Mouse (Mus musculus): ENCODE measurements at regions not wholly inside any gene's neighbourhood (a gene's known extent, or its start where the extent isn't known, plus 50 kb on each side); places are given as distances from the start of the nearest gene placed in this dataset.
A peak's percentile ranks its signal among the peaks of the same experiment; 100 is the strongest.

DNA sequence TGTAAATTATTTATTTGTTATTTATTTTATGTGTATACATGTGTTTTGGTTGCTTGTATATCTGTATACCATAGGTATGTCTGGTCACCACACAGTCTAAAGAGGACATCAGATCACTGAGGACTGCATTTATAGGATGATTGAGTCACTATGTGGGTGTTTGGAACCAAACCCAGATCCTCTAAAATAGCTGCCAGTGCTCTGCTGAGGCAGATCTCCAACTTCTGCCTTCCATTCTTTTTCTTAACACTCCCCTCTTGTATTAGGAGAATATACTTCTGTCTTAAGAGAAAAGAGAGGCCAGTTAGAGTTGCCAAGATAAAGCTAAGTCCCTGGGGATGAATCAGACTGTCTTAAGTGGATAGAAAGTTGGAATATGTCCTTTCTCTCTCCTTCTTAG lies 424.2 kb downstream of the Cntn6 start:
- H3K9me3 ChIP-seq = no peaks in the 10 kb centered on the region
- H3K27ac ChIP-seq = no peak overlapping the region
- H3K4me2 ChIP-seq (replicated peaks) = no peak overlapping the region
- H3K36me3 ChIP-seq = no peaks in the 10 kb centered on the region
- ATAC-seq (ENCODE audit: low FRiP score, low read depth) = no peak
- no peak overlapping the region for H3K4me3 ChIP-seq
- H3K9ac ChIP-seq = no peak overlapping the region
- H3K27me3 ChIP-seq (replicated peaks) = no peaks in the 10 kb centered on the region
- H3K4me1 ChIP-seq = no peaks in the 10 kb centered on the region

GRCm38 (mm10) chr6:104922577-104922976 lies 430.0 kb downstream of the Cntn6 start:
- no peaks in the 10 kb centered on the region for H3K4me1 ChIP-seq
- WGBS = 72% methylated on average over 1 of the region's 1 CpGs
- no peaks in the 10 kb centered on the region for H3K36me3 ChIP-seq
- H3K9ac ChIP-seq = no peak overlapping the region
- ATAC-seq (ENCODE audit: low FRiP score, low read depth) = no peak
- H3K4me3 ChIP-seq = no peak overlapping the region
- H3K27ac ChIP-seq = no peak overlapping the region
- H3K4me2 ChIP-seq (replicated peaks) = no peak overlapping the region
- H3K9me3 ChIP-seq = no peaks in the 10 kb centered on the region
- H3K27me3 ChIP-seq (replicated peaks) = no peaks in the 10 kb centered on the region

GRCm38 (mm10) chr6:104926088-104926487 lies 433.5 kb downstream of the Cntn6 start:
- Histone ChIP-seq H3K27ac (no peak overlapping the region), H3K9me3 (no peaks in the 10 kb centered on the region), H3K27me3 (replicated peaks) (no peaks in the 10 kb centered on the region), H3K4me3 (no peak overlapping the region), H3K36me3 (no peaks in the 10 kb centered on the region), H3K4me2 (replicated peaks) (no peak overlapping the region), H3K9ac (no peak overlapping the region), H3K4me1 (no peaks in the 10 kb centered on the region)
- ATAC-seq (ENCODE audit: low FRiP score, low read depth) = no peak

- no peak overlapping the region for H3K4me3 ChIP-seq
- no peaks in the 10 kb centered on the region for H3K4me1 ChIP-seq
- WGBS = 68% methylated on average over 5 of the region's 5 CpGs
- no peak for ATAC-seq (ENCODE audit: low FRiP score, low read depth)
- H3K9ac ChIP-seq = no peak overlapping the region
- H3K27ac ChIP-seq = no peak overlapping the region
- H3K4me2 ChIP-seq (replicated peaks) = no peak overlapping the region
- no peaks in the 10 kb centered on the region for H3K36me3 ChIP-seq
- no peaks in the 10 kb centered on the region for H3K9me3 ChIP-seq
- no peaks in the 10 kb centered on the region for H3K27me3 ChIP-seq (replicated peaks)
Measured at GRCm38 (mm10) chr6:104930284-104930683, 437.7 kb downstream of the Cntn6 start.

GRCm38 (mm10) chr6:104932153-104932552 lies 439.6 kb downstream of the Cntn6 start:
- Histone ChIP-seq H3K9ac (no peak overlapping the region), H3K27me3 (replicated peaks) (no peaks in the 10 kb centered on the region), H3K4me2 (replicated peaks) (no peak overlapping the region), H3K4me1 (no peaks in the 10 kb centered on the region), H3K4me3 (no peak overlapping the region), H3K36me3 (no peaks in the 10 kb centered on the region), H3K27ac (no peak overlapping the region), H3K9me3 (no peaks in the 10 kb centered on the region)
- ATAC-seq (ENCODE audit: low FRiP score, low read depth) = no peak
- 96% methylated on average over 4 of the region's 4 CpGs for WGBS

DNA sequence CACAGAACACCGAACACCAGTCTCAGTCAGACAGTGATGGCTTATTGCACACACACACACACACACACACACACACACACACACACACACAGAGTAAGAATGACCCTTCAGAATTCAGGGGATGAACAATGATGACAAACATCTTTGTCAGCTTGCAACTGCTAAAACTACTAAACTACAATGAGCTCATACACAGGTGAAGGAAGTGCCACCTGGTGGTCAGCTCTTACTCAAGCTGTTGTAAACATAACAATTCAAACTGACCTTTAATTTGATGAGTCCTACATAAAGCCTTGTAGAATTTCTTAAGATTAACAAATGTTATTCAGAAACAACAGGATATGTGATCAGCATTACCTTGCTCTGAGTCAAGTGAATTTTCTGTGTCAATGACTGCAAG lies 446.5 kb downstream of the Cntn6 start:
- no peak overlapping the region for H3K27ac ChIP-seq
- H3K4me1 ChIP-seq = no peaks in the 10 kb centered on the region
- H3K9me3 ChIP-seq = no peaks in the 10 kb centered on the region
- H3K9ac ChIP-seq = no peak overlapping the region
- 79% methylated on average over 1 of the region's 1 CpGs for WGBS
- H3K4me3 ChIP-seq = no peak overlapping the region
- H3K27me3 ChIP-seq (replicated peaks) = no peaks in the 10 kb centered on the region
- ATAC-seq (ENCODE audit: low FRiP score, low read depth) = no peak
- no peaks in the 10 kb centered on the region for H3K36me3 ChIP-seq
- H3K4me2 ChIP-seq (replicated peaks) = no peak overlapping the region

DNA sequence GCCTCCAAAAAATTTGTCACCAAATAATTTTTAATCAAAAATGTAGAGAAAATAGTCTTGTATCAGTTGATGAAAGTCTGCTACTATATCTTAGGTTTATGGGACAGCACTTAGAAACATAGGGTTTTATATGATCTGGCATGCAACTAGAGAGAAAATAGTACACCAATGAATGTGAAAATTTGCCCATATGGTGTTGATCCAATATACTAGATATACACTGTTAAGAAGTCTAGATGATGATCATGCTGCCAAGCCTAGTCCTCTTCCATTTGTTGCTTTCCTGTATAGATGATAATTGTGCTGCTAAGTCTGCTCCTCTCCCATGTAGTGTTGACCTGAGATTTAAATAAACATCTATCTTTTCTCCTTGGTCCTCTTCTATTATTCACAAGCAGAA lies 481.9 kb downstream of the Cntn6 start:
- no peak for ATAC-seq (ENCODE audit: low FRiP score, low read depth)
- no peaks in the 10 kb centered on the region for H3K9me3 ChIP-seq
- H3K27me3 ChIP-seq (replicated peaks) = no peaks in the 10 kb centered on the region

DNA sequence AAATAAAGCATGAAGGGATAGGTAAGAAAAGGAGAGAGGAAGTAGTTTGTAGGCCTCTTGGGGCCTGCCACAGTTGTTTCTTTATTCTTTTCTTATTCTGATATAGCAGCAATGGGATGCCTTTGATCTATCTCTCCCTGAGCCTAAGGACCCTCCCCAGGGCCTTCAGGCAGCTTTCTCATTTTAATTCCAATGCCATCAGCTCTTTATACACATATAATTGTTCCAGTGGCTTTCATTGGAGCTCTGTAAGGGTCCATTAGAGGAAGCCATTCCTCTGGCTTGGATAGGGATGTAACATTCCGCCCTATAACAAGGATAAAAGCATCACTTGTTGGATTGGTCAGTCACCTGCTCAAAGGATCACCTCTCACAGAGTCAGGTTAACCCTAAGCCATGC lies 491.6 kb downstream of the Cntn6 start:
- no peak for ATAC-seq (ENCODE audit: low FRiP score, low read depth)

More for the DNA sequence above, 481.9 kb downstream of the Cntn6 start:
- no peak overlapping the region for H3K4me2 ChIP-seq (replicated peaks)
- no peak overlapping the region for H3K4me3 ChIP-seq
- H3K36me3 ChIP-seq = no peaks in the 10 kb centered on the region
- no peak overlapping the region for H3K27ac ChIP-seq
- no peak overlapping the region for H3K9ac ChIP-seq
- H3K4me1 ChIP-seq = no peaks in the 10 kb centered on the region

DNA sequence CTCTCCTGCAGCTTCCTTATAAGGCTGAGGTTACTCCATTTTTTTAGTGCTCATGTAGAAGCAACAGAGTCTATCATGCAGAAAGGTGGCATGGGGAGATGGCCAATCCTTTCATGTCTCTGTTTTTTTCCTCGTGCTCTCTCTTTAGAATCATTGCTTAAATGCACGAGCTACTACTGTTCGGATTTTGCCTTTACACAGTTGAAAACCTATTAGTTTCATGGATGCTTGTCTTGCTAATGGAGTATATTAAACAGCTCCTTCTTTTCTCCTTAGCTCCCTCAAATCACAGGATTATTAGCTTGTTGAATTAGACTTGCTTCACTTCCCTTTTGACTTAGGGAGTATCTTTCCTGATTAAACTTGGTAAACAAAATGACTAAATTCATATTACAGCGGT lies 497.3 kb downstream of the Cntn6 start:
- H3K4me3 ChIP-seq = no peak overlapping the region
- H3K4me2 ChIP-seq (replicated peaks) = no peak overlapping the region
- H3K9ac ChIP-seq = no peak overlapping the region
- ATAC-seq (ENCODE audit: low FRiP score, low read depth) = no peak
- H3K27me3 ChIP-seq (replicated peaks) = no peaks in the 10 kb centered on the region
- no peak overlapping the region for H3K27ac ChIP-seq
- H3K4me1 ChIP-seq = no peaks in the 10 kb centered on the region
- H3K9me3 ChIP-seq = no peaks in the 10 kb centered on the region
- 88% methylated on average over 4 of the region's 4 CpGs for WGBS
- H3K36me3 ChIP-seq = no peaks in the 10 kb centered on the region

More for the DNA sequence above, 491.6 kb downstream of the Cntn6 start:
- Histone ChIP-seq H3K9ac (no peak overlapping the region), H3K36me3 (no peaks in the 10 kb centered on the region), H3K4me2 (replicated peaks) (no peak overlapping the region), H3K9me3 (no peaks in the 10 kb centered on the region), H3K27me3 (replicated peaks) (no peaks in the 10 kb centered on the region), H3K27ac (no peak overlapping the region), H3K4me1 (no peaks in the 10 kb centered on the region), H3K4me3 (no peak overlapping the region)
- 46% methylated on average over 1 of the region's 1 CpGs for WGBS

- Histone ChIP-seq H3K4me3 (no peak overlapping the region), H3K27ac (no peak overlapping the region), H3K36me3 (no peaks in the 10 kb centered on the region), H3K9ac (no peak overlapping the region), H3K4me1 (no peaks in the 10 kb centered on the region), H3K9me3 (no peaks in the 10 kb centered on the region), H3K27me3 (replicated peaks) (no peaks in the 10 kb centered on the region), H3K4me2 (replicated peaks) (no peak overlapping the region)
- ATAC-seq (ENCODE audit: low FRiP score, low read depth) = no peak
- WGBS = 91% methylated on average over 2 of the region's 2 CpGs
Measured at GRCm38 (mm10) chr6:104990366-104990765, 497.8 kb downstream of the Cntn6 start.

DNA sequence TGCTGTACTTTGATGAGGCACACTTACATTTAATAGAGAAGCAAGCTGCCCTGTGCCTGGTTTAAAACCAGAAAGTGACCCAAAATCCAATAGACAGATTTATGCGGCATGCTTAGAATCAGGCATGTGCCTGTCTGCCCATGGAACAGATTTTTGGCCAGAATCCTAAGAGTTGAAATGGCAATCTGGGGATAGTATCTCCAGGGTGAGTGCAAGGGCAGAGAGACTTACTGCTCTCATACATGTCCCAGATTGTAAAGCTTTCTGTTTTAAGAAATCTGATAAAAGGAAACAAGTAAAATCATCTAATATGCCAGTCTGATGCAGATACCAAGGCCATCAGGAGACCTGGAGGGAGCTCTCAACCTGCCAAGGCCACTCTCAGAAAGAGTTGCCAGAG lies 507.0 kb downstream of the Cntn6 start:
- Histone ChIP-seq H3K27me3 (replicated peaks) (no peaks in the 10 kb centered on the region), H3K36me3 (no peaks in the 10 kb centered on the region), H3K27ac (no peak overlapping the region), H3K9me3 (no peaks in the 10 kb centered on the region), H3K4me3 (no peak overlapping the region), H3K9ac (no peak overlapping the region), H3K4me1 (no peaks in the 10 kb centered on the region), H3K4me2 (replicated peaks) (no peak overlapping the region)
- WGBS = 95% methylated on average over 1 of the region's 1 CpGs
- no peak for ATAC-seq (ENCODE audit: low FRiP score, low read depth)

DNA sequence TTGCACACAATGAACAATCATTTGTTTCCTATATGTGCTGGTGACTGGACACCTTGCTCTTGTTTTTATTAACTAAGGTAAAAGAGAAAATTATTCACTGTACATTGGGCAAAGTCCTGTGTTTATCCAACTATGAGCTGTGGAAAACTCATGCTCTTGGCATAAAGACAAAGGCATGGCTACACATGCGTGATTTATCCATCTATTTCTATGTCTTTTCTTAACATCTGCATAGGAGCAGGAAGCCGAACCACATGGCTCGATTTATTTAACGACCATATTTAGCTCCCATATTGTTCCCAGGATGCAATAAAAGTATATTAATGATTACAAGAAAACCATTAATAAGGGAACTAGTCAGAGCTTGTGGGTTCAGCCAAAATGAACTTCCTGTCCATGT lies 528.1 kb downstream of the Cntn6 start:
- no peaks in the 10 kb centered on the region for H3K4me1 ChIP-seq
- ATAC-seq (ENCODE audit: low FRiP score, low read depth) = no peak
- no peak overlapping the region for H3K4me3 ChIP-seq
- WGBS = 78% methylated on average over 4 of the region's 4 CpGs
- no peak overlapping the region for H3K4me2 ChIP-seq (replicated peaks)
- H3K9me3 ChIP-seq = no peaks in the 10 kb centered on the region
- H3K9ac ChIP-seq = no peak overlapping the region
- no peak overlapping the region for H3K27ac ChIP-seq
- H3K27me3 ChIP-seq (replicated peaks) = no peaks in the 10 kb centered on the region
- no peaks in the 10 kb centered on the region for H3K36me3 ChIP-seq

- Histone ChIP-seq H3K9me3 (no peaks in the 10 kb centered on the region), H3K4me1 (no peaks in the 10 kb centered on the region), H3K4me3 (no peak overlapping the region), H3K9ac (no peak overlapping the region), H3K4me2 (replicated peaks) (no peak overlapping the region), H3K27ac (no peak overlapping the region), H3K27me3 (replicated peaks) (no peaks in the 10 kb centered on the region), H3K36me3 (no peaks in the 10 kb centered on the region)
- WGBS = 71% methylated on average over 4 of the region's 4 CpGs
- ATAC-seq (ENCODE audit: low FRiP score, low read depth) = 0 out of 2 replicates have a peak, but pooled peaks have one; percentile 37
Measured at GRCm38 (mm10) chr6:105021174-105021573, 528.6 kb downstream of the Cntn6 start.

DNA sequence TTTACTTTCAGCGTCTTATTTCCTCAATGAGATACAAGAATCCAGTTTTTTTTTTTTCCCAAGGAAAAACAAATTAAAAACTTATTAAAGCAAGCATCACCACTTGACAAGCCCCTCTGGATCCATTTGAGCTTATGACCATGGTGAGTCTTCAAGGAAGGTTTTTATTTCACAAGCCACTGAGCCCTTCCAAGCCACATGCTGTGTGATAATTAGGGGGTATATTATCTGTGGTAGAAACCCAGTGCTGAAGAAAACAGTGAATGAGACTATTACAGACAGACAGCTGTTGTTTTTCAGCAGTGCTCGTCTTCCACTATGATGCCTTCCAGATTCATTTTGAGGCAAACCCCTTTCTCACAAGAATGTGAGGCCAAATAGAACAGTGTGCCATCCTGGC lies 573.6 kb downstream of the Cntn6 start:
- Histone ChIP-seq H3K4me3 (no peak overlapping the region), H3K4me2 (replicated peaks) (no peak overlapping the region), H3K27ac (no peak overlapping the region), H3K36me3 (no peaks in the 10 kb centered on the region), H3K4me1 (no peaks in the 10 kb centered on the region), H3K9ac (no peak overlapping the region), H3K9me3 (no peaks in the 10 kb centered on the region), H3K27me3 (replicated peaks) (no peaks in the 10 kb centered on the region)
- ATAC-seq (ENCODE audit: low FRiP score, low read depth) = no peak
- WGBS = 69% methylated on average over 2 of the region's 2 CpGs

All from neural tube, embryonic 12.5 days (tissue).